Mouse (Mus musculus): ENCODE data around the gene Nipal4. TPM values are rescaled to one million over a fixed set of nuclear protein-coding genes. Genes with fewer than 3 reads are reported as not detected.
"Not testable (repeated sequence)": the region's sequence is repeated elsewhere in the genome, so short reads cannot be mapped to it uniquely, and the experiment has no call there.

The Nipal4 gene
- under 1 TPM in 1 of 4 experiments, not detected in 3; 0.08 TPM for total RNA-seq (2022)

DNA sequence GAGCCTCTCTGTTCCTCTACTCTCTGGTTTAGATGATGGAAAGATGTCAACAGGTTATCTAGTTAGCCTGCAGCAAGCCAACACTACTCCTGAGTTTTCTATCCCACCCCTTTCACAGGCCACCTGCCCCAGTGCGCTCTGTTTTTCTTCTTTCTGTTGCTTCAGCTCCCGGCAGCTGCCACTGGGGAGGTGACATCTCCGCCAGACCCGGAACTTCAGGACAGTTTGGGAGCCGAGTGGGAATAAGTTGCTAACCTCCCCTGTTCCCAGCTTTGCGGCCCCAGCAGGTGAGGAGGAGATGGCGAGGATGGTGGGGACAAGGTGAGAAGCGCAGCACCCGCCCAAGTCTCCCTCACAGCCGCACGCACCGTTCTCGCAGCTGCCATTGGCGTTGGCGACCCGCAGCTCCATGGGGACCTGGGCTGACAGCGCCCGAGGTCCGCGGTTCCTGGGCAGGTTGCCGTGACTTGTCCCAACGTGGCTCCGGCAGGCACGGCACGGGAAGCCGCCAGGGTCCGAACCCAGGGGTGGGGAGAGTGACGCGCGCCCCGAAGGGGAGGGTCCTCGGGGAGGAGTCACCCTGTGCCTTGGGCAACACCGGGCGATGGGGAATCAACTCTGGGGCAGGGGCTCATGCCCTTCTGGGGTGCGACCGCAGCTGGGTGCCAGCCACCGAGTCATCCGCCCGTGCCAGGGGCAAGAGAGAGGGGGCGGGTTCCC, at the start of gene Nipal4:
TSS of gene Nipal4 (minus strand) at position 643 of the 720 bp plus-strand sequence.
- DNase-seq: peak; percentile 2

DNA sequence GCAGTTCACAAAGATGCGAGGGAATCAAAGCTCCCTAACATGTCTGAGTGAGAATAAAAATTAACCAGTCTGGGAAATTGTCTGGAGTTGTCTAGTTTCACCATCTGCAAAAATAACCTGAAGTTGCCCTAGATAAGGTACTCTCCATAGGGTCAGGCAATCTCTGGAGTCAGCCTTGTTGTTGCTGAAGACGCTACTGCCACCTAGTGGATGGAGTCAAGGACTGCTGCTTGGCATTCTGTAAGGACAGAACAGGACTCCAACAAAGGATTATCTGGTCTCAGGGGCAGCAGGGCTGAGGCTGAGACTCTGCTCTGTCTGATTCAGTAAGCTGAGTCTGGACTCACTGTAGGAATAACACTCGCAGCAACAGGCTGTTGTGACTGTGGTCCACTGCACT, 49.0 kb upstream of the Nipal4 start:
- DNase-seq: peak; percentile 32

DNA sequence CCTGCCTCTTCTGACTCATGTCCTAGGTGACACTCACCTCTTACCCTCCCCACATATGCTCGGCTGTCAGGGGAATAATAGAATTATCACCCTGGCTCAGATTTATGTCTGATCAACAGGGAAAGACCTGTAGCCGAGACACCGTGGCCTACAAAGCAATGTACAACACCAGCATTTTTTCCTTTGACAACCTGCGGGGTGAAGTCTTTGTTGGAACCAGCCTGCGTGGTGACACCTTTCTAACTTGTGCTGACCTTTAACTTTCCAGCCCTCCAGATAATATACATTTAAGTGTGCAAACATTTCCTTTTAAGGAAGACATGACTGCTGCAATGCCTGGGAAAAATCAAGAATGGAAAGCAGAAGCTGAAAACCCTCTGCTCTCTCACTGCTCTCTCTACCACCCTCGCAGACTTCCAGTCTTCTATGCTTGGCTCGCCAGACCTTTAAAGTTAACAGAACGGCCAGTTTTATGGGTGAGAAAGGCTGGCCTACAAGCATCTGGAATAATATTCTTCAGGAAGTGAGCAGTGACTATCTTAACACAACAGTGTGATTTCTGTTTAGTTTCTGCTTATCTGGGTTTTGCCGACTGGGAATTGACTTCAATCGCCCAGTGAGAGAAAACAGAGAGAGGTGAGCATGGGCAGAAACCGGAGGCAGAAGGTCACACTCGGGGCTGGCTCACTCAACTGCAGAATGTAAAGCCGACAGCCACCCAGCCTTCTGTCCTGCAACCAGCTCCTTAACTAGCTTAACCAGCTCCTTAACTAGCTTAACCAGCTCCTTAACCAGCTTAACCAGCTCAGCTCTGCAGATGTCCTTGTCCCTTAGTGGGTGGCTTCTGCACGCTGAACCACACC, 48.3 kb upstream of the Nipal4 start:
- no peak for DNase-seq

DNA sequence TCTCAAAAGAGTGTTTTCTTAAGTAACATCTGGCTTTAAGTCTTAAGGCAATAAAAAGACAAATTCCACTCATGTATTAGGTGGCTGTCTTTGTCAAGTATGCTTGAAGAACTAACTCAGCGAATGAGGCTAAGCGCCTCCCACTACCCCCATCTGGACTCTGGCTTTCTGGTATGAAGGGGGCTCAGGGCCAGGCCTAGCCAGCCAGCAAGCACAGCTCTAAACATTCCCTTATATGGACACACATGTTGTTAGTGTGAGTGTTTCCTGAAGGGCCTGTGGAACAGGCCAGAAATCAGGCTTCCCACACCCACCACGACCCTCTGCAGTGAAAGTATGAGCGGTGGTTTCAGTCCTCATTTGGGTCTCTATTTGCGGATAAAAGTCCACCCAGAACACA, 47.5 kb upstream of the Nipal4 start:
- no peak for DNase-seq

DNA sequence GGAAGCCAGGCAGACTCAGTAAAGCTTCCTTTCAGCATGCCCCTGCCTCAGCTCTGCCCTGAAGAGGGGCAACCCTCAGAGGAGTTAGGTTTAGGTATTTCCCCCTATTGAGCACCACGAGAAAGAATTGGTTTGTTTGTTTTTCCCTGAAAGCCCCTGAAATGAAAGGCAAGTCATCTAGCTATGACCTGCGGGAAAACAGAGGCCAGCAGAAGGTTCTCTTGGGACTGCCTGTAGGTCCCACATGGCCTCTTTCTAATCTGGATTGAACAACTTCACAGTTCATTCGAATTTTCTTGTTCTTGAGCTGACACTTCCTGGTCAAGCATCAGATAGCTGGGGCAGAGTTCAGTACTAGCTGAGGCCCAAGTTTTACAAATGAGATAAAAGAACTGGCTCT, 45.5 kb upstream of the Nipal4 start:
- DNase-seq: no peak

DNA sequence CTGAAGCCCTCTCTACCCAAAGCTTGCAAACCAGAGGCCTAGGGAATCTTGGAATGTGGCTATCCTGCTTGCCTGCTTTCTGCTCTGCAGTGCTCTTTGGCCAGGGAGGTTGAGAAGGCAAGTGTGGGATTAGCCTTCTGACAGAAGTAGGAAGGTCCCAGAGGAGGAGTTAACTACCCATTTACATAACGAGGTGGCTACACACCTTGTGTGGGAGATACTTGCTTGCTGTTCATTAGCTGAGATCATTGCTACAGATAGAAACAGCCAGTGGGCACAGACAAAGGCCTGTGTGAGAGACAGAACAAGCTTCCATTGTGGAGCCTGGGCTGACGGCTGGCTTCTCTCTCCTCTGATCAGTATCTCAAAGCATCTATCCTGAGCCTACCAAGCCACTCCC, 43.6 kb upstream of the Nipal4 start:
- DNase-seq: no peak

DNA sequence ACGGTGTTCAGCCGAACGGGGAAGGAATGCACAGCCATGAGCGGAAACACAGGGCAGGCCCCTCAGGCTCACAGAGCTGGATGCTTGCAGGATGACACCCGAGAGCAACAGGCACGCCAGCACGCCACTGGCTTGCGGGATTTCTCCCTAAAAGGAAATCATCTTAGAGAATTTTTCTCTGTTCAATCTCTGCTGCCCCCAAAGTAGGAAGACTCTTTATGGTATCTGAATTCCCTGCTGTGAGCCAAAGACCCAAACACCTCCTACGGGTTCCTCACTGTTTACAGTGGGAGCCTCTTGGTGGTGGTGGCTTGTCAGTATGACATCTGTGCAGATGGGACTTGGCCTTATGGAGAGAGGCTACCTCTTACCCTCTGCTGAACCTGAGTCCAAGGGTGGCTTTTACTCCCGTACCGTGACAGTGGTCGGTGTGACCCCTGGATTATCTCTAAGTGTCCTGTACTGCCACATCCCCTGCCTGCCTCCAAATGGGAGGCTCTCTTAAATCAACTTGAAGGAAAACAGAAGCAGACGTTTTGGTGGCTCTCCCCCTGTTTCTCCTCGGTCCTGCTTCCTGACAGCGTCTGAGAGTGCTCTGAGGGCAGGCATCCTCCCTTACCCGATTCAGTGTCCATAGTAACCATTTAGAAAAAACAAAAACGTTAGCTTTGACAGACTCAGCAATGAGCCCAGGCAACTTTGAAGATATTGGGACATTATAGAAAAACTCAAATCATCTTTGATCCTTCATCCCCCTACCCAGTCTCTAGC, 39.5 kb upstream of the Nipal4 start:
- no peak for DNase-seq

DNA sequence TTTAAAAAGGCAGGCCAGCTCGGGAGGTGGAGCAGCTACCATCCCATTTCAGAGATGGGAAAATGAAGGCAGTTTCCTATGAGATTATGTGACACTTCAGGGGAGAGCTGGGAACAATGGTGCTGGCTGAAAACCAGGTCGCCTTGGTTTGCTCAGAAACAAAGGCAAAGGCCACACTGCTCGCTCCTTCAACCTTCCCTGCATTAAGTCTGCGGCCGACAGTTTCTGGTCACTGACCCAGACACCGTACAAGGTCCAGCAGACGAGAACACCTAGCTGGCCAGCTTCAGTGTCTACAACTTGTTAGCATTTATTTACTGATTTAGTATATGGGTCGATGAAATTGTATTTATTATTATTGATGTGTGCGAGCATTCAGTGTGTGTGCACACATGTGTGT, 38.5 kb upstream of the Nipal4 start:
- no peak for DNase-seq

DNA sequence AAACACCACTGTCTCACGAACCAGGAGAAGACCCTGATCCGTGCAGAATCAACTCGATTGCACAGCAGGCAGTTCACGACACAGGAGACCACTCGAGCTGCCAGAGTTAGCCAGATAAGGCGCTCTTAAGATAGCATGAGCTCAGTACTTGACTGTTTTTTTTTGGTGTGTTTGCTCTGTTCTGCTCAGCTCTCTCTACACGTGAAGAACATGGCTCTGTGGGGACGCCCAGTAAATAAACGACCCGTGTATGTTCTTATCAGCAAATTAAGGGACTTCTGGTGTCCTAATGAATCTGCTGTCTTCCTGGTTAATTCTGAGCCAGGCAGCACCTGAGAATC, 36.2 kb upstream of the Nipal4 start:
- no peak for DNase-seq

DNA sequence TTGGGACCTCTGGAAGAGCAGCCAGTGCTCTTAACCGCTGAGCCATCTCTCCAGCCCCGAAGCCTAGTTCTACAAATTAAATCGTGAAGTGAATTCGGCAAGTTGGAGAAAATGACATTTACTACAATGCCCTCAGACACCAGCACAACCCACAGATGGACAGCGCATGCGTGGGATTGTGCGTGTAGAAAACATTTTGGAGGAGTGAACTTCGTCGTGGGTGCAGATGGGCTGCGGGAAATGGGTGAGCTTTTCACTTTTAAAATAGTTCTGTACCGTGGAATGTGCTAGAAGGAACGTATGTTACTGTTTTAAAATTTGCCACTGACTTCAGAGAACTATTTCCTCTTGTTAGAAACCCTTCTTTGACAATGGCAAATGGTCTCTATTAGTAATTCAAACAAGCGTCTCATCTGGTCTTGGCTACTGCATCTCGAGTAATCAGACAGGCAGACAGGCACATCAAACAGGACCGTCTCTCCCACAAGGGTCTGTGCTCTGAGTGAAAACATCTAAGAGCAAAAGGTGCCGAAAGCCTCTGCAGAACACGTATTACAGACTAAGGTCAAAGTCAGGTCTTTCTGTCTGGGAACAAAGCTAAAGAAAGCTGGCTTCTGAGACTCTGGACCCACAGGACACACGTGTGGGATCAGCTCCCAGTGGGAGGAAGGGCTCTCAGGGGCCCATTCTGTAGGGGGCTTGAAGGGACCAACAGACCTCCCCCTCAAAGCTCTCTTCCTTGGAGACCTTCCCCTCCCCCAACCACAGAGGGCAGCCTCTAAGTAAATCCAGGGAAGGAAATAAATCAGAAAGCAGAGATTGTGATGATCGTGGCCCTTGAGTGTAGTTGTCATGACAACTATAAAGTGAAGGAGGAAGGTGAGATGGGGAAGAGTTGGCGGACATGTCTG, 35.6 kb upstream of the Nipal4 start:
- DNase-seq: no peak

DNA sequence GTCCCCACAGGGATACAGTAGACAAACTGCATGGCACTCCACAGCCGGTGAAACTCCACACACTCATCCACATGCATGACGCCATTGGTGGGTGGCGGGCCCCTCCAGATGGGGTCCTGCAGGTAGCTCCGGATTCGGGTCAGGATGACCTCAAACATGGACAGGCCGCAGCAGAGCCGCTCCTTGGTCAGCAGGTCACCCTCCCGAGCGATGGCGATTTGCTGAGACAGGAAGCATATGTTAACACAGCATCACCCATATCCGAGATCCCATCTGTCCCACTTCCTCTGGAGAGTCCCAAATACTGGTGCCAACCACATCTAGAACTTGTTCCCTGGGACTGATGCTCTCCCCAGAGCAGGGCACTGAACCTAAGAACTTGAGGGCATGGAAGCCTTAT, 34.4 kb upstream of the Nipal4 start:
- no peak for DNase-seq

DNA sequence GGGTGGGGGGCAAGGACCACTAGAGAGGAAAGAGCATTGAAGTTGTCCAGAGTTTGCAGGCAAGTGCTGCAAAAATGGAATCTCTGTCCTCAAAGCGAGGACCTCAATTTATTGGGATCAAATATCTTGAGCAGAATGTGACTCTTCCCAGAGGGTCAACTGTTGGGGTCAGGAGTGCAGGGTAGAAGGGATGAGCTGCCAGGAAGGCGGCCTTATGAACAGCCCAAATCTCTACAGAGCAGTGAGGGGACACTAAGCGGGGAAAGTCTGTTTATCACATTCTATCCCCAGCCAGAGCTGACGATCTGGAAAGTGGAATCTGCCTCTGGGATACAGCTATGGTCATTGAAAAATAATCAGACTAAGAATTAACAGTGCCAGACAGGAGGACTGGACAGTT, 27.9 kb upstream of the Nipal4 start:
- DNase-seq: no peak

DNA sequence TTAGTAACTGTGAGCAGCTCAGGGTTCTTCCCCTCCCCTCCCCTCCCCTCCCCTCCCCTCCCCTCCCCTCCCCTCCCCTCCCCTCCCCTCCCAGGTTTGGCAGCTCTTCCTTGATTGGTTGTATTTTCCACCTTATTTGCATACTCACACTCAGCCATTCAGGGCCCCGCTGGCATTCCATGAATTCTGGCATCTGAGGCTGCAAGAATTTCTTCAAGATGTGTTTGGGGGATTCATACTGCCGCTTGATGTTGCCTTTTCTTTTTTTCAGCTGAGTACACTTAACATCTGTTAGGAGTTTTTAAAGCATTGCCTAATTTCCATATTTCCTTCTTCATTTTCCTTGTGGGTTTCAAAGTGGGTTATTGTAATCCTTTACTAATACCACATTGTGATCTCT, 22.0 kb upstream of the Nipal4 start:
- DNase-seq: no peak

DNA sequence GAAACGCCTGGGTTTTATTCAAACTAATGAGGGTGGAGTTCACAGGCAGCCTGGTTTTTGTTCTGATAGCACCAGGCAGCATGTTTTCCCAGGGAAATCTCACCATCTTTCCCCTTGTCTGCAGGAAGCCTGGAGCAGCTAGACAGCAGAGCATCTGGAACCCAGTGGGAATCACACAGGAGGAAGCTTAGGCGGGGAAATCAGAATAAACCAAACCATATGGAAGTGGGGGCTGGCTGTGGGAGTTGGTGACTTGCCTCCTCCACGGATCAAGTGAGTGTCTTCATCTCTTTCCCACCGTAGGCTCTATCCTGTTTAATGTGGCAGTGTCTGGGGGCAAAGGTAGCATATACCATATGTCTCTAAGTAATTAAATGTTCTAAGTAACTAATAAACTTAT, 19.2 kb upstream of the Nipal4 start:
- no peak for DNase-seq

DNA sequence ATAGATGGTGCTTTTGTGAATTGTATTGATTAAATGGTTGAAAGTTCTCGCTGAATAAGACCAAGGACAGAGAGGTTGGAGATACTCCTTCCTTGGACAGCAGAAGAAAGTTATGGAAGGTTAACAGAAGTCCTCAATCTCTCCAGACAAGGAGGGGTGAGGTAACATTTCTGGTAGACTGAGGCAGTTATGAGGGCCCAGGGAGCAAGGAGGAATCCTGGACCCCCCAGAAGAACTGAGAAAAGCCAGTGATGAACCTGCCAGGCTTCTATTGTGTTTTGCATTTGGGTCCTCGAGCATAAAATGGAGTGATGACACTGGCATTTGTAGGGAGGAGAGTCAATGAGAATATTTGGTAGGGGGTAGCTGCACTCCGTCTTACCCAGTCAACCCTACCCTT, 18.6 kb upstream of the Nipal4 start:
- no peak for DNase-seq

DNA sequence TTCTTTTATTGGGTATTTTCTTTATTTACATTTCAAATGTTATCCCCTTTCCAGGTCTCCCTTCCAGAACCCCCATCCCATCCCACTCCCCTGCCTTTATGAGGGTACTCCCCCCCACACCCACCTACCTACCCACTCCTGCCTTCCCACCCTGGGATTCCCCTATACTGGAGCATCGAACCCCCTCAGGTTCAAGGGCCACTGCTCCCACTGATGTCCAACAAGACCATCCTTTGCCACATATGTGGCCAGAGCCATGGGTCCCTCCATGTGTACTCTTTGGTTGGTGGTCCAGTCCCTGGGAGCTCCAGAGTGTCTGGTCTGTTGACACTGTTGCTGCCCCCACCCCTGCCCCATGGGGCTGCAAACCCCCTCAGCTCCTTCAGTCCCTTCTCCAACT, 15.7 kb upstream of the Nipal4 start:
- DNase-seq: not testable (repeated sequence)

DNA sequence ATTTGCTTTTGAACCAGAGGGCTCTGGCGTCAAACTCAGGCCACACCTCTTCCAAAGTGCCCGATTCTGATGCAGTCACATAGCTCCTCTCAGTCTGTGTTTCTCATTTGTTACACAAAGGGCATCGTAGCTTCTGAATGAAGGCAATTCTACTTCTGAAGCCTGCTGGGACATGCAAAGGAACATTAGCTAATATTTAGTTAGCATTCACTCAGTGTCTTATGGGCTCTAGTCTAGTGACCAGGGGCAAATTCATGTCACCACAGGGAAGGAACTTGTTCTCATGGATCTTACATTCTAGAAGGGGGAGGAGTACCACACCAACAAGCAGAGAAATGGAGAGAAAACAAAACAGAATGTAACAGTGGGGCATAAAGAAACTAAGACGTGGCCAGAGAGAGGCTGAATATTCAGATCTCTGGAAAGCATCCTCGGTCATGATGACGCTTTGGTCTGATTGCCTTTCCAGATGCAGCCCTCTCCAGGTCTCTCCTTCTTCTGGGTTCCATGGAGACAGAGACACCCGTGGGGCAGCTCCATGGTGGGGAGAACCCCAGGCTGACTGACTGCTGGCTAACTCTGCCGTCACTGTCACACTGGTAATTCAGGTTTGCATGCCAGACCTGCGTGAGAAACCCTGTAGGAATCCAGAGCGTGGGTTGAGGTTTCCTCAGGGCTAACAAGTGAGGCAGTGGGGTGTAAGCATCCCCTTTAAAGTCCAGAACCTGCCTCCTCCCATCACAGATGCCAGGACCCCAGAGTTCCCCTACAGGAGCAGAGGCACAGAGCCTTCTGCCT, 11.1 kb upstream of the Nipal4 start:
- no peak for DNase-seq

DNA sequence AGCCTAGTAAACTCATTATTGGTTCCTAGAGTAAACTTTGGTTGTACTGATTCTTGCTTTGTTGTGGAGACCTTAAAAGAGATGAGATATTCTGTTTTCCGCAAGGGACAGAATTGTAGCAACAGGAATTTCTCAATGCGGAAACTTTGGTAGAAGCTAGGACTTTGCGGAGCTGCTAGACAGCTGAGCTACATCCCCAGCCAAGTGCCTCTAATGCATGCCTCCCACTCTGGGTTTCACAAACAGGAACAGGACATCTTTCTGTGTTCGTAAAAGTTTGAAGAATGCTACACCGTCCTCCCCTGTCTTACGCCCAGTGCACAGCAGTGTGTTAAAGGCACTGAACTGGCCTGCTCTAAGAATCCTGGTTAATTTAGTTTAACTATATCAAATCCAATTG, 9.8 kb upstream of the Nipal4 start:
- DNase-seq: no peak

DNA sequence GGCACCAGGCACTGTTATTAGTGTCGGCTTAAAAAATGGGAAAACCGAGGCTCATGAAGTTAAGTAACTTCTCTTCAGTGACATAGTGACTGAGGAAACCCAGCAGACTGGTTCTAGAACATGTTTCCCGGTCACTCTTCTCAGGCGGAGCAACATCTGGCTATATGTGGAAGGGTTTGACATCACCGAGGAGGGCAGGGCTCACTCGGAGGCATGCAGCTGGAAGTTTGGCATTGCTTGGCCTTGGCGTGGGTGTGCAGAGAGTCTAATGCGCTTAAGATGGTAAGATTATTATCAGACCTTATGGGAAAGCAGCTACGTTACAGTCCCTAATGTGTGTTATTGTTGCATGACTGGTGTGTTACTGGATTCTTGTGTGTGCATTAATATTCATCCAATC, 5.8 kb upstream of the Nipal4 start:
- DNase-seq: no peak

DNA sequence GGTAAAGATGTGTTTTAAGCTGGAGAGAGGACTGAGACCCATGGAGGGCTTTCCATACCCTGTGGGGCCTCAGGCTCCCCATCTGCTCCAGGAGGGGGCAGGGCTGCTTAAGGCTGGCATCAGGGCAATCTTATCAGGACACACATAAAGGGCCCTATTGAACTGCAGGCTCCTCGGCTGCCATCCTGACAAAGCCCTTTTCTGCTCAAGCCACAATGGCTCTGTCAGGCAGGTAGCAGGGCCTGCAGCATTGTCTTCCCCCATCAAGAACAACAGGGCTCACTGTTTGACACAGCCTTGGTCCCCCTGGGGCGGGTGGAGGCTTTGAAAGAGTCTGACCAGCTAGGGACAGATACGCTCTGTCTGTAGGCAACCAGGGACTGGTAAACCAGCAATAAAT, 3.6 kb upstream of the Nipal4 start:
- no peak for DNase-seq

DNA sequence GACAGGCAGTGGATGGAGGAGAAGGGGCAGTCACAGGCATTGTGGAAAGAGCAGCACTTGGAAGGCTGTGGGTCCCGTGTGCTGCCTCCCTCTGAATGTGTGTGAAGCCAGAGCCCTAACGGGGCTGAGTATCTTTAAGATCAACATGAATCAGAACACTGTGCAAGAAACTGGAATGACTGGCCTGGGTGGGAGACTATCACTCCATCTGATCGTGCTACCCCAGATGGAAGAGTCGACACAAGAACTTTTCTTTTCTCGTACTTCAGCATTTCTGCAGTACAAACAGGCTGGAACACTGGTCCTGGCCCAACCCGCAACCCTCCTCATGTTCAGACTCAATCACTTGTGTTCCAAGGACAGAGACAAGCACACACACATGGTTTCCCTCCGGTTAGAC, 2.2 kb upstream of the Nipal4 start:
- DNase-seq: no peak

All from adrenal gland, adult 8-10 months (tissue).